Mouse (Mus musculus): ENCODE results near the gene Lhcgr.
"Not testable (repeated sequence)": the region's sequence is repeated elsewhere in the genome, so short reads cannot be mapped to it uniquely, and the experiment has no call there.

Lhcgr gene

GRCm38 (mm10) chr17:88791440-88792152 lies at the start of gene Lhcgr:
Gene Lhcgr (minus strand): TSS chr17:88791990.
- DNase-seq (ENCODE audit: low read depth, low spot score), result no peak

- no peak for DNase-seq (ENCODE audit: low read depth, low spot score)
Observed at GRCm38 (mm10) chr17:88817601-88818000, 25.8 kb upstream of the Lhcgr start.

- not testable (repeated sequence) for DNase-seq (ENCODE audit: low read depth, low spot score)
Observed at GRCm38 (mm10) chr17:88812943-88813342, 21.2 kb upstream of the Lhcgr start.

GRCm38 (mm10) chr17:88810807-88811206 lies 19.0 kb upstream of the Lhcgr start:
- DNase-seq (ENCODE audit: low read depth, low spot score), result no peak

- DNase-seq (ENCODE audit: low read depth, low spot score), result no peak
Observed at GRCm38 (mm10) chr17:88806421-88806820, 14.6 kb upstream of the Lhcgr start.

- no peak for DNase-seq (ENCODE audit: low read depth, low spot score)
Observed at GRCm38 (mm10) chr17:88803441-88803840, 11.7 kb upstream of the Lhcgr start.

- no peak for DNase-seq (ENCODE audit: low read depth, low spot score)
Observed at GRCm38 (mm10) chr17:88790680-88791079, 1.1 kb downstream of the Lhcgr start.

- DNase-seq (ENCODE audit: low read depth, low spot score), result no peak
Observed at GRCm38 (mm10) chr17:88788392-88788791, 3.4 kb downstream of the Lhcgr start.

GRCm38 (mm10) chr17:88786881-88787280 lies 4.9 kb downstream of the Lhcgr start:
- no peak for DNase-seq (ENCODE audit: low read depth, low spot score)

- DNase-seq (ENCODE audit: low read depth, low spot score), result no peak
Observed at GRCm38 (mm10) chr17:88786385-88786784, 5.4 kb downstream of the Lhcgr start.

- DNase-seq (ENCODE audit: low read depth, low spot score), result no peak
Observed at GRCm38 (mm10) chr17:88779148-88779547, 12.6 kb downstream of the Lhcgr start.

GRCm38 (mm10) chr17:88774103-88774526 lies 17.7 kb downstream of the Lhcgr start:
- no peak for DNase-seq (ENCODE audit: low read depth, low spot score)

GRCm38 (mm10) chr17:88770081-88770480 lies 21.7 kb downstream of the Lhcgr start:
- DNase-seq (ENCODE audit: low read depth, low spot score), result no peak

- no peak for DNase-seq (ENCODE audit: low read depth, low spot score)
Observed at GRCm38 (mm10) chr17:88769283-88769859, 22.4 kb downstream of the Lhcgr start.

- DNase-seq (ENCODE audit: low read depth, low spot score), result no peak
Observed at GRCm38 (mm10) chr17:88766857-88767256, 24.9 kb downstream of the Lhcgr start.

GRCm38 (mm10) chr17:88764136-88764485 lies 27.7 kb downstream of the Lhcgr start:
- no peak for DNase-seq (ENCODE audit: low read depth, low spot score)

- DNase-seq (ENCODE audit: low read depth, low spot score), result no peak
Observed at GRCm38 (mm10) chr17:88763396-88764135, 28.2 kb downstream of the Lhcgr start.

- no peak for DNase-seq (ENCODE audit: low read depth, low spot score)
Observed at GRCm38 (mm10) chr17:88758003-88758437, 33.8 kb downstream of the Lhcgr start.

GRCm38 (mm10) chr17:88755776-88756175 lies 36.0 kb downstream of the Lhcgr start:
- DNase-seq (ENCODE audit: low read depth, low spot score), result no peak

GRCm38 (mm10) chr17:88753472-88753857 lies 38.3 kb downstream of the Lhcgr start:
- no peak for DNase-seq (ENCODE audit: low read depth, low spot score)

- no peak for DNase-seq (ENCODE audit: low read depth, low spot score)
Observed at GRCm38 (mm10) chr17:88752827-88753471, 38.8 kb downstream of the Lhcgr start.

GRCm38 (mm10) chr17:88749646-88750045 lies 42.1 kb downstream of the Lhcgr start:
- no peak for DNase-seq (ENCODE audit: low read depth, low spot score)

All from embryo, embryonic 11.5 days (tissue).